Mouse (Mus musculus) liver, embryonic 14.5 days (tissue): Measurements from ENCODE around the gene Cux1.

ENCODE experiments used
- CTCF ChIP-seq: IDR thresholded peaks from 2 replicates; pipeline ENCODE4 v1.5.1; 2016; ENCODE audit warnings: antibody characterized with exemption, low read depth, control low read depth
- EP300 ChIP-seq: IDR thresholded peaks from 2 replicates; pipeline ENCODE4 v1.6.1; 2016; ENCODE audit warnings: antibody characterized with exemption, low read depth

- no peak for TF ChIP-seq CTCF
- no peak for TF ChIP-seq EP300
These were observed 261.0 kb downstream of the Cux1 start for GRCm38 (mm10) chr5:136306254-136306653.
